Mouse (Mus musculus) liver, postnatal 0 days (tissue): ENCODE data around the gene Olfr1348. TPM values are rescaled to one million over a fixed set of nuclear protein-coding genes. Genes with fewer than 3 reads are reported as not detected.
"Not testable (repeated sequence)": the region's sequence is repeated elsewhere in the genome, so short reads cannot be mapped to it uniquely, and the experiment has no call there.

Experiments used
- ATAC-seq: fragments of 200-750 bp; cut with Nextera tagmentation; 2 replicates; pipeline ENCODE4 v1.8.0; 2017; ENCODE audit warnings: mild to moderate bottlenecking, moderate library complexity
- DNase-seq: peaks from one replicate; pipeline ENCODE4 v3.0.0-alpha.2; 2016
- H3K27ac ChIP-seq: fragments of 300-500 bp; sonication (generic); 2 replicates; pipeline ENCODE4 v1.5.1; 2014; ENCODE audit warnings: antibody characterized with exemption, moderate library complexity, mild to moderate bottlenecking, low read depth
- H3K27me3 ChIP-seq: fragments of 300-500 bp; sonication (generic); 2 replicates; pipeline ENCODE4 v1.6.1; 2014; ENCODE audit warnings: low read length, control low read depth, mixed read lengths; ENCODE audit not compliant: insufficient read depth
- H3K36me3 ChIP-seq: fragments of 300-500 bp; sonication (generic); replicated peaks from 2 replicates; pipeline ENCODE4 v1.6.1; 2014; ENCODE audit warnings: mild to moderate bottlenecking, control low read depth, low read length, moderate library complexity, mixed read lengths; ENCODE audit not compliant: insufficient read depth
- H3K4me1 ChIP-seq: fragments of 300-500 bp; sonication (generic); 2 replicates; pipeline ENCODE4 v1.6.1; 2014; ENCODE audit warnings: antibody characterized with exemption, mild to moderate bottlenecking, control low read depth; ENCODE audit not compliant: insufficient read depth
- H3K4me2 ChIP-seq: fragments of 300-500 bp; sonication (generic); 2 replicates; pipeline ENCODE4 v1.6.1; 2014; ENCODE audit warnings: low read depth, mild to moderate bottlenecking, low read length, moderate library complexity, mixed read lengths
- H3K4me3 ChIP-seq: fragments of 300-500 bp; sonication (generic); 2 replicates; pipeline ENCODE4 v1.5.1; 2014; ENCODE audit warnings: low read depth, low read length
- H3K9ac ChIP-seq: fragments of 300-500 bp; sonication (generic); replicated peaks from 2 replicates; pipeline ENCODE4 v1.6.1; 2014; ENCODE audit warnings: mild to moderate bottlenecking, moderate library complexity
- H3K9me3 ChIP-seq: fragments of 300-500 bp; sonication (generic); 2 replicates; pipeline ENCODE4 v1.6.1; 2016; ENCODE audit warnings: mild to moderate bottlenecking, control low read depth, low read length, mixed read lengths
- CTCF ChIP-seq: sonication (generic); IDR thresholded peaks from 2 replicates; pipeline ENCODE4 v1.5.1; 2016; ENCODE audit warnings: antibody characterized with exemption, low read depth
- EP300 ChIP-seq: IDR thresholded peaks from 2 replicates; pipeline ENCODE4 v1.6.1; 2016; ENCODE audit warnings: antibody characterized with exemption, low read depth, mild to moderate bottlenecking
- WGBS: fragments of 180-500 bp; shearing (Covaris S2); extraction: QIAGEN DNeasy Blood & Tissue Kit; methylation state at CpG from one replicate; pipeline ENCODE4 v1.1.7; 2014; ENCODE audit not compliant: insufficient replicate concordance; 5-methylcytosine and 5-hydroxymethylcytosine counted together
- polyA plus RNA-seq: library from polyadenylated mRNA; unstranded; fragments of >200 nt; fragmentation: Nextera tagmentation; extraction: Ambion mirVana; gene quantifications from 2 replicates; pipeline ENCODE4 v1.2.1, GENCODE M21; 2015

Olfr1348 gene
- polyA plus RNA-seq, 1 experiment from 2014 or later, result not detected

GRCm38 (mm10) chr7:6486841-6487240 is 21.7 kb downstream of the Olfr1348 start, which contains the start of gene Olfr5:
Olfr5 (minus strand) TSS chr7:6486941.
- WGBS, result 17% methylated on average over 2 of the region's 2 CpGs

GRCm38 (mm10) chr7:6477633-6478032 is 30.9 kb downstream of the Olfr1348 start:
- not testable (repeated sequence) for H3K4me2 ChIP-seq, ATAC-seq, DNase-seq, H3K9me3 ChIP-seq, H3K27ac ChIP-seq, H3K36me3 ChIP-seq, H3K4me1 ChIP-seq, H3K27me3 ChIP-seq, H3K4me3 ChIP-seq, H3K9ac ChIP-seq
- WGBS, result 70% methylated on average over 2 of the region's 2 CpGs

More at GRCm38 (mm10) chr7:6486841-6487240, 21.7 kb downstream of the Olfr1348 start, which contains the start of gene Olfr5:
- H3K9me3 ChIP-seq, result no peaks in the 10 kb centered on the region
- H3K4me3 ChIP-seq, result no peak within 1 kb of the TSS
- no peak within 1 kb of the TSS for H3K27ac ChIP-seq
- no peaks in the 10 kb centered on the region for H3K27me3 ChIP-seq
- no peak for DNase-seq
- no peak within 1 kb of the TSS for H3K9ac ChIP-seq
- no peak within 1 kb of the TSS for H3K4me2 ChIP-seq
- no peak for TF ChIP-seq EP300
- TF ChIP-seq CTCF, result no peak
- H3K4me1 ChIP-seq, result no peaks in the 10 kb centered on the region
- ATAC-seq, result no peak
- no peaks in the 10 kb centered on the region for H3K36me3 ChIP-seq

- Histone ChIP-seq H3K9ac (no peak within 1 kb of the TSS), H3K4me1 (no peaks in the 10 kb centered on the region), H3K9me3 (no peaks in the 10 kb centered on the region), H3K27ac (no peak within 1 kb of the TSS), H3K27me3 (no peaks in the 10 kb centered on the region), H3K4me2 (no peak within 1 kb of the TSS), H3K4me3 (no peak within 1 kb of the TSS), H3K36me3 (no peaks in the 10 kb centered on the region)
- TF ChIP-seq EP300 (no peak), CTCF (no peak)
- ATAC-seq (no peak), DNase-seq (no peak)
Measured at GRCm38 (mm10) chr7:6466951-6467350, 41.6 kb downstream of the Olfr1348 start, which contains the start of gene Olfr1346. Olfr1346 (plus strand) TSS chr7:6467101.

GRCm38 (mm10) chr7:6456399-6456798 is 52.1 kb downstream of the Olfr1348 start:
- Histone ChIP-seq H3K4me3 (no peak overlapping the region), H3K27ac (no peak overlapping the region), H3K27me3 (no peaks in the 10 kb centered on the region), H3K9me3 (no peaks in the 10 kb centered on the region), H3K36me3 (no peaks in the 10 kb centered on the region), H3K4me1 (no peaks in the 10 kb centered on the region), H3K9ac (no peak overlapping the region), H3K4me2 (no peak overlapping the region)
- no peak for ATAC-seq
- WGBS, result 34% methylated on average over 3 of the region's 3 CpGs
- TF ChIP-seq CTCF (no peak), EP300 (no peak)
- DNase-seq, result no peak

GRCm38 (mm10) chr7:6455868-6456267 is 52.7 kb downstream of the Olfr1348 start, which contains the start of gene Olfr1336:
Olfr1336 (plus strand) TSS chr7:6456168.
- Histone ChIP-seq H3K4me3 (no peak within 1 kb of the TSS), H3K9ac (no peak within 1 kb of the TSS), H3K9me3 (no peaks in the 10 kb centered on the region), H3K27me3 (no peaks in the 10 kb centered on the region), H3K36me3 (no peaks in the 10 kb centered on the region), H3K4me1 (no peaks in the 10 kb centered on the region), H3K4me2 (no peak within 1 kb of the TSS), H3K27ac (no peak within 1 kb of the TSS)
- DNase-seq (no peak), ATAC-seq (no peak)
- TF ChIP-seq CTCF (no peak), EP300 (no peak)

Other genes with a start within 250 kb of the Olfr1348 start
- gene Zfp667, start 222.2 kb downstream of the Olfr1348 start, polyA plus RNA-seq, result 1.1 and 1.4 TPM in 2 replicates
- 0.36 and 0.41 TPM in 2 replicates for gene Zfp583, start 177.5 kb downstream of the Olfr1348 start, polyA plus RNA-seq
- 0.06 TPM in 1 of 2 replicates, not detected in the other for gene Gm3854, start 165.0 kb downstream of the Olfr1348 start, polyA plus RNA-seq
- gene Zfp78, start 145.5 kb downstream of the Olfr1348 start, polyA plus RNA-seq, result 0.25 and 0.46 TPM in 2 replicates
- gene Zfp28, start 125.5 kb downstream of the Olfr1348 start, polyA plus RNA-seq, result 0.75 and 0.86 TPM in 2 replicates
- gene Smim17, start 110.0 kb downstream of the Olfr1348 start, polyA plus RNA-seq, result not detected in 2 replicates
- not detected in 2 replicates for gene Gm20715, start 98.5 kb downstream of the Olfr1348 start, polyA plus RNA-seq
- not detected in 2 replicates for gene Olfr1344, start 70.1 kb downstream of the Olfr1348 start, polyA plus RNA-seq
- not detected in 2 replicates for gene Olfr1336, start 52.6 kb downstream of the Olfr1348 start, polyA plus RNA-seq
- not detected in 2 replicates for gene Olfr1346, start 41.6 kb downstream of the Olfr1348 start, polyA plus RNA-seq
- gene Olfr5, start 21.8 kb downstream of the Olfr1348 start, polyA plus RNA-seq, result not detected in 2 replicates
- gene Olfr1347, start 9.0 kb downstream of the Olfr1348 start, polyA plus RNA-seq, result not detected in 2 replicates
- not detected in 2 replicates for gene Olfr1349, start 14.2 kb upstream of the Olfr1348 start, polyA plus RNA-seq
- gene Olfr1350, start 56.1 kb upstream of the Olfr1348 start, polyA plus RNA-seq, result not detected in 2 replicates
- gene Zim1, start 187.7 kb upstream of the Olfr1348 start, polyA plus RNA-seq, result 0.71 and 0.90 TPM in 2 replicates
- 29.6 and 36.4 TPM in 2 replicates for gene Peg3, start 221.7 kb upstream of the Olfr1348 start, polyA plus RNA-seq
- 1.1 and 1.5 TPM in 2 replicates for gene Usp29, start 221.8 kb upstream of the Olfr1348 start, polyA plus RNA-seq